Mouse (Mus musculus): ENCODE data around the gene Limch1. TPM values are rescaled to one million over a fixed set of nuclear protein-coding genes. Genes with fewer than 3 reads are reported as not detected.

Limch1 gene
- polyA plus RNA-seq, 1 experiment from 2014 or later: 16.1 TPM

DNA sequence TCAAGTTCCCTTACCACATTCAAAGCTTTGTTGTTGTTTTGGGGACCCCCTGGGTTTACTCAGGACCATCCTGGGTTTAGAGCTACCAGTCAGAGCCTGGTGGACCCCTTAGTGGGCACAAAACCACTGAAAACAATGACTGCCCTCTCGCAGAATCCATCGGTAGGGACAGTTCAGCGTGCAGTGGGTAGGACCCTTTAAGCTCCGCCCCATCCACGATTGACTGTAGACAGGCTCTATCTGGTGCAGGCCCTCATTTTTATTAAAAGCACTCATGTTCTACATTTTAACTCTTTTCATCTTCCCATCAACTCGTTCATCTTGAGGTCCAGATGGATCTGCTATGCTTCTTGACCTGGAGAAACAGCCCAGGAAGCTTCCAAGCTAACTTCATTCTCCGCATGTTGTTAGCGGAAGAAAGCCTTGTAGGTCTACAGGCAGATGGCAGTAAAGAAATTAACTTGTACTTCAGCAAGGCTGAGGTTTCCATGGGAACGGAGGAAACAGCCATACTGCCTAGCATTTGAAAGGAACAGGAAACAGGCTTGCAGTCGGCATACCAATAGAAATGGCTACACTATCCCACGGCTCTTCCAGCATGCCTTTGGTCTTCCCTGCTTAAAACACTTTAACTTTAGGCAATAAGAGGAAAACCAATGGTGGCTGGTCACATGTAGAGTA, 14.9 kb upstream of the Limch1 start:
- no peak overlapping the region for H3K9ac ChIP-seq (ENCODE audit: low read length)
- H3K4me3 ChIP-seq (ENCODE audit: low read depth, low read length): no peak overlapping the region
- no peak overlapping the region for H3K27ac ChIP-seq (ENCODE audit: low read depth)
- no peaks in the 10 kb centered on the region for H3K36me3 ChIP-seq (ENCODE audit: control insufficient read depth, insufficient read depth, low read length)
- no peak for DNase-seq (ENCODE audit: low spot score)
- 0 out of 2 replicates have a peak, but pooled peaks have one; percentile 62 for ATAC-seq (replicated peaks; ENCODE audit: low FRiP score, low TSS enrichment, low read depth)
- H3K4me1 ChIP-seq (replicated peaks; ENCODE audit: control insufficient read depth, insufficient read depth, low read length): no peaks in the 10 kb centered on the region; the same call in 1 of the 2 replicates
- no peaks in the 10 kb centered on the region for H3K9me3 ChIP-seq (ENCODE audit: control insufficient read depth, low read length)
- no peaks in the 10 kb centered on the region for H3K27me3 ChIP-seq (replicated peaks; ENCODE audit: control insufficient read depth, insufficient read depth, low read length)
- no peak overlapping the region for H3K4me2 ChIP-seq (ENCODE audit: low read length)
- WGBS: 46% methylated on average over 11 of the region's 11 CpGs

DNA sequence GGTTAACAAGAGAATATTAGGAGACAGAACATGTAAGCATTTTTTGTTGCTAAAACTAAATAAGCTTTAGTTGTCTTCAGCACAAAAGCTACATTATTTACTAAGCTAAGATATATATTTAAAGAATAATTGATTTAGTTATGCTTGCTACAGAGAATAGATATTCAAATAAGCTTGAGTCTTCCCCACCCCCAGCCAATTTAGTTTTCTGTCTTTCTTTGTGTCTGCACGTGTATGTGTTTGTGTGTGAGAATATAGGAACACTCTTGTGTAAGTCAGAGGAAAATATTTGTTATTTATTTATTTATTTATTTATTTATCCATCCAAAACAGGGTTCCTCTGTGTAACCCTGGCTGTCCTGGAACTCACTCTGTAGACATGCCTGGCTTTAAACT, 14.3 kb upstream of the Limch1 start:
- H3K9ac ChIP-seq (ENCODE audit: low read length): no peak overlapping the region
- no peaks in the 10 kb centered on the region for H3K36me3 ChIP-seq (ENCODE audit: control insufficient read depth, insufficient read depth, low read length)
- H3K4me2 ChIP-seq (ENCODE audit: low read length): no peak overlapping the region
- ATAC-seq (replicated peaks; ENCODE audit: low FRiP score, low TSS enrichment, low read depth): no peak
- no peak overlapping the region for H3K4me3 ChIP-seq (ENCODE audit: low read depth, low read length)
- no peak overlapping the region for H3K27ac ChIP-seq (ENCODE audit: low read depth)
- no peaks in the 10 kb centered on the region for H3K27me3 ChIP-seq (replicated peaks; ENCODE audit: control insufficient read depth, insufficient read depth, low read length)
- no peaks in the 10 kb centered on the region; the same call in 1 of the 2 replicates for H3K4me1 ChIP-seq (replicated peaks; ENCODE audit: control insufficient read depth, insufficient read depth, low read length)
- no peaks in the 10 kb centered on the region for H3K9me3 ChIP-seq (ENCODE audit: control insufficient read depth, low read length)
- WGBS: 89% methylated on average over 1 of the region's 1 CpGs
- DNase-seq (ENCODE audit: low spot score): no peak

DNA sequence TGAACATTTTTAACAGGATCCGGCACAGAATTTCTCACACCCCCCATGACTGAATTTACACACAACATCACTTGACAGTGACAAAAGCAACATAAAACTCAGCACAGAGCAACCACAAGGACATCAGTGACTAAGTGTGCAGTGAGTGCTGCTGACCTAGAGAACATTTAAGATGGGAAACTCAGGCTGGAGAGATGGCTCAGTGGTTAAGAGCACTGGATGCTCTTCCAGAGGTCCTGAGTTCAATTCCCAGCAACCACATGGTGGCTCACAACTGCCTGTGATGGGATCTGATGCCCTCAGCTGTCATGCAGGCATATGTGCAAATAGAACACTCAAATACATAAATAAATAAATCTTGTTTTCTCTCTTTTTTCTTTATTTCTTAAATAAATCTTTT, 12.1 kb upstream of the Limch1 start:
- no peaks in the 10 kb centered on the region for H3K9me3 ChIP-seq (ENCODE audit: control insufficient read depth, low read length)
- no peaks in the 10 kb centered on the region for H3K36me3 ChIP-seq (ENCODE audit: control insufficient read depth, insufficient read depth, low read length)
- ATAC-seq (replicated peaks; ENCODE audit: low FRiP score, low TSS enrichment, low read depth) (no peak), DNase-seq (ENCODE audit: low spot score) (no peak)
- 95% methylated on average over 1 of the region's 1 CpGs for WGBS
- no peak overlapping the region for H3K4me3 ChIP-seq (ENCODE audit: low read depth, low read length)
- no peak overlapping the region for H3K27ac ChIP-seq (ENCODE audit: low read depth)
- no peak overlapping the region for H3K4me2 ChIP-seq (ENCODE audit: low read length)
- no peaks in the 10 kb centered on the region for H3K27me3 ChIP-seq (replicated peaks; ENCODE audit: control insufficient read depth, insufficient read depth, low read length)
- no peak overlapping the region for H3K9ac ChIP-seq (ENCODE audit: low read length)
- H3K4me1 ChIP-seq (replicated peaks; ENCODE audit: control insufficient read depth, insufficient read depth, low read length): no peaks in the 10 kb centered on the region; the same call in 1 of the 2 replicates

DNA sequence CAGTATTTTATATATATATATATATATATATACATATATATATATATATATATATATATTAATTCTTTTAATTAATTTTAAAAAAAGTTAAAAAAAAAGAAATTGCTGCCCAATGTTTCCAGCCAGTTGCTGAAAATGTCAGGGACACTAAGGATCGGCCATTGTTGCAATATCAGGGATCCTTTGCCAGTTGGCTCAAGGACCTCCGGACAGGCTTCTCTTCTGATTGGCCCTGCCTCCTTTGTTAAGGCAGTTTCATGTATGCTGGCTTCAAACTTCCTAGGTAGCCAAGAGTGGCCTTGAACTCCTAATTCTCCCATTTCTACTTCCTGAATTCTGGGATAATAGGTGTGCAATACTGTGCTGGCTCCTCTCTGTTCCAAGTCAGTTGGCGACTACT, 6.3 kb upstream of the Limch1 start:
- ATAC-seq (replicated peaks; ENCODE audit: low FRiP score, low TSS enrichment, low read depth): no peak

DNA sequence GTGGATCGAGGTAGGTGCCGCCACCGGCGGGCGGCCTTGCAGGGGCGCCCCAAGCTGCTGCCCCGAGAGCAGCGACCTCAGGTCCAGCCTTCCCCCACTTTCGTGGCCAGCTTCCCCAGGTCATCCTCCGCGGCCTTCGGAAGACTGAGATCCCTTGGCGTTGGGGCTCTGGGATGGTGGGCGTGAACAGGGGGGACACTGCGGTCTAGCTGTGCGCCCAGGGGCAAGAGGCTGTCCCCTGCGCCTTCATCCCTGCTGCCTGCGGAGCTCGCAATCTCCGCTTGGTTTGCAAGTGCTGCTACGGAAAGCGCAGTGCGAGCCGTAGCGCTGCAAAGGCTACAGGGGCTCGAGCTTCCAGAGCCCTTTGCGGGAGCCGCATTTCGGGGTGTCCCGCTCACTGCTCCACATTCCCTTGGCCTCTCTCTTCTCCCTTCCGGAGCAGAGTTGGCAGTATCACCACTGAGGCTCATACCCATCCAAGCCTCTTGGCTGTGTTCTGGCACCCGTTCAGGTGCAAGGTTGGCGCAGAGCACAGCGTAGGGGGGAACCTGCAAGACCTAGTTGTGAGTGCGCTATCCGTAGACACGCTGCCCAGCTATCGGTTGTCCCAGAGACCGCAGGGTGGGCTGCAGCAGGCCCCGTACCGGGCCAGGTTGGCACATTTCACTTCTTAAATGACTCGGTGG, 512 bp downstream of the Limch1 start:
- H3K4me2 ChIP-seq (ENCODE audit: low read length): peak overlapping the region; percentile 99
- ATAC-seq (replicated peaks; ENCODE audit: low FRiP score, low TSS enrichment, low read depth) (peak; percentile 61), DNase-seq (ENCODE audit: low spot score) (peak; percentile 86)
- H3K4me3 ChIP-seq (ENCODE audit: low read depth, low read length): peak overlapping the region; percentile 64
- no peaks in the 10 kb centered on the region for H3K36me3 ChIP-seq (ENCODE audit: control insufficient read depth, insufficient read depth, low read length)
- under 1% methylated on average over 42 of the region's 42 CpGs for WGBS
- H3K27ac ChIP-seq (ENCODE audit: low read depth): no peak overlapping the region
- peak overlapping the region; percentile 33 for H3K9ac ChIP-seq (ENCODE audit: low read length)
- no peaks in the 10 kb centered on the region for H3K9me3 ChIP-seq (ENCODE audit: control insufficient read depth, low read length)
- peaks cover 18% of the 10 kb centered on the region for H3K4me1 ChIP-seq (replicated peaks; ENCODE audit: control insufficient read depth, insufficient read depth, low read length)
- peaks cover 7% of the 10 kb centered on the region for H3K27me3 ChIP-seq (replicated peaks; ENCODE audit: control insufficient read depth, insufficient read depth, low read length)

More for the DNA sequence above, 6.3 kb upstream of the Limch1 start:
- Histone ChIP-seq H3K9me3 (ENCODE audit: control insufficient read depth, low read length) (no peaks in the 10 kb centered on the region), H3K27ac (ENCODE audit: low read depth) (no peak overlapping the region), H3K9ac (ENCODE audit: low read length) (no peak overlapping the region), H3K4me1 (replicated peaks; ENCODE audit: control insufficient read depth, insufficient read depth, low read length) (no peaks in the 10 kb centered on the region), H3K36me3 (ENCODE audit: control insufficient read depth, insufficient read depth, low read length) (no peaks in the 10 kb centered on the region), H3K27me3 (replicated peaks; ENCODE audit: control insufficient read depth, insufficient read depth, low read length) (no peaks in the 10 kb centered on the region), H3K4me3 (ENCODE audit: low read depth, low read length) (no peak overlapping the region), H3K4me2 (ENCODE audit: low read length) (no peak overlapping the region)
- WGBS: 94% methylated on average over 3 of the region's 3 CpGs
- DNase-seq (ENCODE audit: low spot score): no peak

DNA sequence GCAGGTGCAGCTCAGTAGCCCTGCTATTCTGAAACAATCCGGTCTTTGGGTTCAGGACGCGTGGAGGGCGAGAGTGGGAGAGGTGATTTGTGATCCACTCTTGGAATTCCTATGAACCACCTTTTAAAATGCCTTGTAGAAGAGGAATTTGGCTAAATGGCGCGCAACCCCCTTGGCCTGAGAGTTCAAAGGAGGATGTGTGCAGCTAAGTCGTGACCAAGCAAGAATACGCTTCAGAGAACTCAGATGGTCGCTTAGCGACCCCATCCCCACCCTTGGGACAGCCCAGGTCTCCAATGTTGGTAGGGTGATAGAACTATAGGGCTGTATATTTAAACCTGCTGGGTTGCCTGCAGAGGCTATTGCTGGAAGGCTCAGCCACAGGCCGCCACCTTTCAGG, 1.1 kb downstream of the Limch1 start:
- H3K9me3 ChIP-seq (ENCODE audit: control insufficient read depth, low read length): no peaks in the 10 kb centered on the region
- no peak overlapping the region for H3K9ac ChIP-seq (ENCODE audit: low read length)

DNA sequence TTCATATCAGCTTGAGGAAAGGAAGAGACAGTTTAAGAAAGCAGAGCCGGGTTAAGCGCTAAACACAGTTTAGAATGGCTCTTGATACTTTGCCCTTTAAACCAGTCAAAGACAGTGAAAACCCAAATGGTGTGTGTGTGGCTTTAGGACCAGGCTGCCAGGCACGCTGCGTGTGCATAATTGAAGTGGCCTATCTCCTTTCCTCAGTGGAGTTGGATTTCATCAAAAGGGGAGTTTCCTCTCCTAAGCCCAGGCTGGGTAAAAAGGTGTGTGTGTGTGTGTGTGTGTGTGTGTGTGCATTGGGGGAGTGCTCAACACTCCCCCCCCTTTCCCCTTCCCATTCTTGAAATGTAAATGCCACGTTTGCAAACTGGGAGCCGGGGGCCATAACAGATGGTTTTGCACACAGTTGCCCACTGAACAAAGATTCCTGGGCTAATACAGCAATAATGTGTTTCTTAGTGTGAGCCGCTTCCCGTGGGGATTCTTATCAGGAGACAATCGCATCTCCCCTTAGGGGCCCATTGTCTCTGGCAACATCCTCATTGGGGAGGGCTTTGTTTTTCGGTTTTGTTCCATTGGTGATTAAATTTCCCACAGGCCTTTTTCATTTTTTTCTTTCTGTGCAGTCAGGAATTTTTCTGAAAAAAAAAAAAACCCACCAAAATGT, 2.3 kb downstream of the Limch1 start:
- H3K4me3 ChIP-seq (ENCODE audit: low read depth, low read length): no peak overlapping the region
- H3K4me2 ChIP-seq (ENCODE audit: low read length): no peak overlapping the region
- no peak overlapping the region for H3K27ac ChIP-seq (ENCODE audit: low read depth)
- H3K27me3 ChIP-seq (replicated peaks; ENCODE audit: control insufficient read depth, insufficient read depth, low read length): peaks cover 7% of the 10 kb centered on the region
- no peaks in the 10 kb centered on the region for H3K36me3 ChIP-seq (ENCODE audit: control insufficient read depth, insufficient read depth, low read length)
- DNase-seq (ENCODE audit: low spot score): no peak
- H3K9ac ChIP-seq (ENCODE audit: low read length): no peak overlapping the region
- ATAC-seq (replicated peaks; ENCODE audit: low FRiP score, low TSS enrichment, low read depth): no peak
- no peaks in the 10 kb centered on the region for H3K9me3 ChIP-seq (ENCODE audit: control insufficient read depth, low read length)
- 27% methylated on average over 10 of the region's 10 CpGs for WGBS
- peaks cover 23% of the 10 kb centered on the region for H3K4me1 ChIP-seq (replicated peaks; ENCODE audit: control insufficient read depth, insufficient read depth, low read length)

More for the DNA sequence above, 1.1 kb downstream of the Limch1 start:
- DNase-seq (ENCODE audit: low spot score) (no peak), ATAC-seq (replicated peaks; ENCODE audit: low FRiP score, low TSS enrichment, low read depth) (no peak)
- 16% methylated on average over 11 of the region's 11 CpGs for WGBS
- H3K4me1 ChIP-seq (replicated peaks; ENCODE audit: control insufficient read depth, insufficient read depth, low read length): peaks cover 23% of the 10 kb centered on the region
- no peak overlapping the region for H3K27ac ChIP-seq (ENCODE audit: low read depth)
- H3K27me3 ChIP-seq (replicated peaks; ENCODE audit: control insufficient read depth, insufficient read depth, low read length): peaks cover 7% of the 10 kb centered on the region
- peak overlapping the region; percentile 64 for H3K4me3 ChIP-seq (ENCODE audit: low read depth, low read length)
- H3K4me2 ChIP-seq (ENCODE audit: low read length): peak overlapping the region; percentile 99
- H3K36me3 ChIP-seq (ENCODE audit: control insufficient read depth, insufficient read depth, low read length): no peaks in the 10 kb centered on the region

DNA sequence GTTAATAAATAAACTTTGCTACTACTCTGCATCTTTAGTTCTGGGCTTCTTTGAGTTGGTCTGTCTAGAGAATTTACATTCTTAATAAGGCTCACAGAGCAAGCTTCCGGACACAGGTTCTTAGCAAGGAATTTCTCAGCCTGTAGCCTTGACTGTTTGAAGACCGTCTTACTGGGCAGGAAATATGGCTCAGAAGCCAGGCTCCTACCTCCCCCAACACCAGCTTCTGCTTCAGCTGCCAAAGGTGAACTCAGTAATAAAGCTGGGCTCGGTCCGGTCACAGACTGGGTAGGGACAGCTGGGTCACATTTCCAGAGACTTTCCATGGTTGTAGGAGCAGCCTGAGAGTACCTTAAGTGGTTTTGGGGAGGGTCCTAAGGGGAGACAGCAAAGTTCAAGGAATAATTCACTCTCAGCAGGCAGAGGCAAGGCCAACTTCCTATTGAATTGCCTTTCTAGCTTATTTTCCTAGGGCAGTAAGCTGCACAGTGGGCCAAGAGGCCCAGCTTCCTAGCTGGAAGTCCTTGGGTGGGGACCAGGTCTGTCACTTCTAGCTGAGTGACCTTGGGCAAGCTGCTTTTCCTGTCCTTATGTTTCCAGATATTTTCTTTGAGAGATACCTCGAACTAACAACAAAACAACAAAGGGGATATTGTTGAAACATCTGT, 3.0 kb downstream of the Limch1 start:
- WGBS: 43% methylated on average over 5 of the region's 5 CpGs
- H3K4me1 ChIP-seq (replicated peaks; ENCODE audit: control insufficient read depth, insufficient read depth, low read length): peaks cover 23% of the 10 kb centered on the region
- DNase-seq (ENCODE audit: low spot score) (no peak), ATAC-seq (replicated peaks; ENCODE audit: low FRiP score, low TSS enrichment, low read depth) (no peak)
- H3K9ac ChIP-seq (ENCODE audit: low read length): no peak overlapping the region
- H3K27ac ChIP-seq (ENCODE audit: low read depth): no peak overlapping the region
- H3K4me3 ChIP-seq (ENCODE audit: low read depth, low read length): no peak overlapping the region
- H3K9me3 ChIP-seq (ENCODE audit: control insufficient read depth, low read length): no peaks in the 10 kb centered on the region
- H3K4me2 ChIP-seq (ENCODE audit: low read length): no peak overlapping the region
- no peaks in the 10 kb centered on the region for H3K36me3 ChIP-seq (ENCODE audit: control insufficient read depth, insufficient read depth, low read length)
- H3K27me3 ChIP-seq (replicated peaks; ENCODE audit: control insufficient read depth, insufficient read depth, low read length): peaks cover 7% of the 10 kb centered on the region
